Mouse (Mus musculus) WW6 (cell line): ENCODE results near the gene Slc5a5.

ENCODE experiments used
- DNase-seq: peaks from one replicate; pipeline ENCODE4 v3.0.0-alpha.2; 2013; ENCODE audit warnings: low read depth, low spot score

Gene Slc5a5

DNA sequence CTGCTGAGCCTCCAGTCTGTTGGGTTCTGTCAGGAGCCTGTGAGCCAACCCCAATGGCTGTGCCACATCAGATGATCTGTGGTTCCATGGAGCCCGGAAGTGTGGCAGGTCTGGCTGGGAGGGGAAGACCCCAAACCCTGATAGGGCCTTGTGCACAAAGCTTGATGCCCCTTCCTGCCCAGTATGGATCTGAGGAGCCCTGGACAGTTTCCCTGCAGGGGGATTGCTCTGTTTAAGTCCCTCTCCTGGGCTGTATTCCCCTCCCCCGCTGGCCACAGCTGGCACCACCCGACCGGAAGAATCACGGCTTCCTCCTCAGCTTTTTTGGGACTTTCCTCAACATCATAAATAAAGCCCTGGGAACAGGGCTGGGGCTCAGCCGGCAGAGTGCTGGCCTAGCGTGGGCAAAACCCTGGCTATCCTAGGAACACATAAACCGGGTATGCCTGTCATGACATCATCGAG, 59.5 kb downstream of the Slc5a5 start:
- DNase-seq, result no peak
